Mouse (Mus musculus): ENCODE results near the gene Pkdcc. TPM values are rescaled to one million over a fixed set of nuclear protein-coding genes. Genes with fewer than 3 reads are reported as not detected.

The Pkdcc gene
- total RNA-seq, 2 experiments from 2014 or later = 86.3 to 90.2 TPM

- intact Hi-C loops (cut with DNase I) = no loop called here
- no peak for DNase-seq
Measured at GRCm38 (mm10) chr17:83208455-83208854, 6.6 kb upstream of the Pkdcc start.

GRCm38 (mm10) chr17:83210531-83210930, 4.6 kb upstream of the Pkdcc start:
- intact Hi-C loops (cut with DNase I) = loop anchor here (5.0 kb wide), 2 partner anchors 42 to 83 kb away; no protein-coding TSS in a partner anchor
- no peak for DNase-seq

- intact Hi-C loops (cut with DNase I) = loop anchor here (5.0 kb wide), 2 partner anchors 41 to 84 kb away; no protein-coding TSS in a partner anchor
- DNase-seq = no peak
Measured at GRCm38 (mm10) chr17:83211196-83211595, 3.9 kb upstream of the Pkdcc start.

GRCm38 (mm10) chr17:83212422-83212821, 2.7 kb upstream of the Pkdcc start:
- intact Hi-C loops (cut with DNase I) = loop anchor here (5.0 kb wide), 2 partner anchors 40 to 85 kb away; no protein-coding TSS in a partner anchor
- no peak for DNase-seq

GRCm38 (mm10) chr17:83213228-83213915, 1.7 kb upstream of the Pkdcc start:
- DNase-seq = no peak
- intact Hi-C loops (cut with DNase I) = loop anchor here (5.0 kb wide), 2 partner anchors 39 to 86 kb away; no protein-coding TSS in a partner anchor

DNA sequence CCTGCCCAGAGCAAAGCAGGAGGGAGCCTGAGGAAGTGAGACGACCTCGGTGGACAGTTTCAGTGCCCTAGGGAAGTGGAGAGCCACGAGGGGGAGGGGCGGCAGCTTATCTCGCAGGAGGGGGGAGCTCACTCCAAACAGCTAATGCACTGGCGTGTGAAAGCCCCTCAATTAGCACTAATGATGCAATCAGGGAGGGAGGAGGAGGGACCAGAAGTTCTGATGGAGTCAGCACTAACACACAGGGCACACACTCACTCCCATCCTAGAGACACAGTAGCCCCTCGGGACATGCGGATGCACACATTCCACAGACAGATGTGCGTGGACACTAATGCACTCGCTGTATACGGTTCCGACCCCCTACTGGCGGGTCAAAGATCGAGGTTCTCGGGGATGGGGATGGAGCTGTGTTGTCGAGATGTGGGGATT, 915 bp upstream of the Pkdcc start:
- intact Hi-C loops (cut with DNase I) = loop anchor here (5.0 kb wide), 2 partner anchors 38 to 87 kb away; no protein-coding TSS in a partner anchor
- no peak for DNase-seq

DNA sequence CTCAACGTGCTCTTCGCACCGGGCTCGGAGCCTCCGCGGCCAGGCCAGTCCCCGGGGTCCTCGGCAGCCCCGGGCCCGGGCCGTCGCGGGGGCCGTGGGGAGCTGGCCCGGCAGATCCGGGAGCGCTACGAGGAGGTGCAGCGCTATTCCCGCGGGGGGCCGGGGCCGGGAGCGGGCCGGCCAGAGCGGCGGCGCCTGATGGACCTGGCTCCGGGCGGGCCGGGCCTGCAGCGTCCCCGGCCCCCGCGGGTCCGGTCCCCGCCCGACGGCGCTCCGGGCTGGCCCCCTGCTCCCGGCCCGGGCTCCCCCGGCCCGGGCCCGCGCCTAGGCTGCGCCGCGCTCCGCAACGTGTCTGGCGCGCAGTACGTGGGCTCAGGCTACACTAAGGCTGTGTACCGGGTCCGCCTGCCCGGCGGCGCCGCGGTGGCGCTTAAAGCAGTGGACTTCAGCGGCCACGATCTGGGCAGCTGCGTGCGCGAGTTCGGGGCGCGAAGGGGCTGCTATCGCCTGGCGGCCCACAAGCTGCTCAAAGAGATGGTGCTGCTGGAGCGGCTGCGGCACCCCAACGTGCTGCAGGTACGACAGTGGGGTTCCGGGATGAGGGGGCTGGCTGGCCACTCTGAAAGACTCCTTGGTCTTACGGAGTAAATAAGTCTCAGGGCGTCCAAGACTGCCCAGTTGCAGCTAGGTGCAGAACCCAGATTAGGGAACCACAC, 595 bp downstream of the Pkdcc start:
- intact Hi-C loops (cut with DNase I) = loop anchor here (5.0 kb wide), 1 partner anchor 58 kb away; no protein-coding TSS in a partner anchor
- no peak for DNase-seq

- DNase-seq = no peak
- intact Hi-C loops (cut with DNase I) = loop anchor here (5.0 kb wide), 1 partner anchor 59 kb away; no protein-coding TSS in a partner anchor
Measured at GRCm38 (mm10) chr17:83216251-83216919, 1.3 kb downstream of the Pkdcc start.

DNA sequence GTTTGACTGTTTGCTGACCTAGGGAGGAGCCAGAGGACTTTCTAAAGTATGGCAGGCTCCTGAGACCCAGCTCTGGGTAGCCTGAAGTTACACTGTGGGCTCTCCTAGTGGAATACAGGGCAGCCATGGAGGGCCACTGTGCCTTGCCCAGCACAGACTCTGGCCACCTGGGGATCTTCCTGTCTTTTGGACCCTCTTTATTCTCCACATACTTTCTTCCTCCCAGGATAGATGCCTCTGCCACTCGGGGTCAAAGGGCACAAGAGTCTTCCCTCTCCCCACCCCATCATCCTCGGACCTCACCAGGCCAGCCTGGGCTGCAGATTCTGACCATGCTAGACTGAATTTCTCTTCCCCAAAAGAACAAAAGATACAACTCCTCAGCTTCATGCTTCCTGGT, 3.1 kb downstream of the Pkdcc start:
- no peak for DNase-seq
- intact Hi-C loops (cut with DNase I) = loop anchor here (5.0 kb wide), 1 partner anchor 61 kb away; no protein-coding TSS in a partner anchor

DNA sequence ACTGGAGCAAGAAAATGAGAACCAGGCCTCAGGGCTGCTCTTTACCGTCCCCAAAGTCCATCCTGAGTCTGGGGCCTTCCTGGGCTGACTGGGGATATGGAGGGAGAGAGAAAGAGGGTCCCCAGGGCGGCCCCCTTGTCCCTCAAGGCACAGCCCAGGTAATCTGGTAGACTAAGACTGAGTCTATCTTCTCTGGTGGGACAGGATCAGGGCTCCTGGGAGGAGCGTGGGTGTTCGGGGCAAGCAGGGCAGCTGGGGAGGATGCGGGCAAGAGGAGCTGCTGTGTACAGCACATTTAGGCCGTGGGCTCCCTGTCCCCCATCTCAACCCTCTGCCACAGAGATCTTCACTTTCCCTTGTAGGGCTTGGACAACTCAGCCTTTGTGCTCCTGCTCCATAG, 3.6 kb downstream of the Pkdcc start:
- no peak for DNase-seq
- intact Hi-C loops (cut with DNase I) = loop anchor here (5.0 kb wide), 1 partner anchor 61 kb away; no protein-coding TSS in a partner anchor

DNA sequence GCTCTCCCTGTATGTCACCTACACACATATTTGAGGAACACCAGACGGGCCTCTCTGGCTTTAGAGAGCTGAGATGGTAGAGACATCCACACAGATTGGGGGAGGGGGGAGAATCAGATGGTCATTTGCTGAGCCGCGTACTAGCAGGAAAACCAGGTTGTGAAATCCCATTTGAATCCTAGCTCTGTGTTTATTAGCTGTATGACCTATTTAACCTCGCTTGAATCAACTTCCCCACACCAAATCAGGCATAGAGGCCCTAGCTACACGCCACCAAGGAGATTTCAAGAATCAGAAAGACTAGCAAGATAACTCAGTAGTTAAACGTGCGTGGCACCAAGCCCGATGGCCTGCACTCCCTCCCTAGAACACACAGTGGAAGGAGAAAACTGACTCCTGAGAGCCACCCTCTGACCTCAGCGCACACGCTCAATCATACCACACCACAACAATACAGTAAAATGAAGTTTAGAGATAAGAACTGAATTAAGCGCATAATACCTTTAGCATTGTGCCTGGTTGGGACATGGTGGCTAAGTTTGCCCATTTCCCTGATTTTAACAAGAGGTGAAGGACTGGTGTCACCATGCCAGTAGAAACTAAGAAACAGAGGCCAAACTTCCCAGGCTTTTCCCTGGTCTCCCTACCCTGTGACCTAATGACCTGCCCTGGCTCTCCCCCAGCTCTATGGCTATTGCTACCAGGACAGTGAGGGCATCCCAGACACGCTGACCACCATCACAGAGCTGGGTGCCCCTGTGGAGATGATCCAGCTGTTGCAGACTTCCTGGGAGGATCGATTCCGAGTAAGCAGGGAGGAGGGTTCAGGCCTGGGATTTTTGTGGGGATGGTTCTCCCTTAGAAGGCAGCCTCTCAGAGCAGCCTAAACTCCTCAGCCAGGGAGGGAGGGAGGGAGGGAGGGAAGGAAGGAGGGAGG, 4.5 kb downstream of the Pkdcc start:
- DNase-seq = no peak
- intact Hi-C loops (cut with DNase I) = loop anchor here (5.0 kb wide), 1 partner anchor 62 kb away; no protein-coding TSS in a partner anchor

DNA sequence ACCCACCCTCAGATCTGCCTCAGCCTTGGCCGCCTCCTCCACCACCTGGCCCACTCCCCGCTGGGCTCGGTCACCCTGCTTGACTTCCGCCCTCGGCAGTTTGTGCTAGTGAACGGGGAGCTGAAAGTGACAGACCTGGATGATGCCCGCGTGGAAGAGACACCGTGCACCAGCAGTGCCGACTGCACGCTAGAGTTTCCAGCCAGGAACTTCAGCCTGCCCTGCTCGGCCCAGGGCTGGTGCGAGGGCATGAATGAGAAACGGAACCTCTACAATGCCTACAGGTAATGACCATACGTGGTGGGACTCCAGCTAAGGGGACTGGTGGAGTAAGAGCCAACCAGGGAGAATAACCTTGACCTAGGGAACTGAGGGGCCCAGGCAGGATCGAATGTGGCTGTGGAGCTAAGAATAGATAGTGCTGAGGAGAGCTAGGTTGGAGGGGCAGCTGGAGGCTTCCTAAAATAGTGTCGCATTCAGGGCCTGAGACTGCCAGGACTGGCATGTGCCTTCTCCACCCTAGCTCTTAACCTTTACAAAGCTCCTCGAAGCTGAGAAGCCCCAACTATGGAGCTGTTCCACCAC, 6.0 kb downstream of the Pkdcc start:
- DNase-seq = peak; percentile 57 to 68
- intact Hi-C loops (cut with DNase I) = no loop called here

GRCm38 (mm10) chr17:83221611-83222500, 6.8 kb downstream of the Pkdcc start:
- no peak for DNase-seq
- intact Hi-C loops (cut with DNase I) = no loop called here

DNA sequence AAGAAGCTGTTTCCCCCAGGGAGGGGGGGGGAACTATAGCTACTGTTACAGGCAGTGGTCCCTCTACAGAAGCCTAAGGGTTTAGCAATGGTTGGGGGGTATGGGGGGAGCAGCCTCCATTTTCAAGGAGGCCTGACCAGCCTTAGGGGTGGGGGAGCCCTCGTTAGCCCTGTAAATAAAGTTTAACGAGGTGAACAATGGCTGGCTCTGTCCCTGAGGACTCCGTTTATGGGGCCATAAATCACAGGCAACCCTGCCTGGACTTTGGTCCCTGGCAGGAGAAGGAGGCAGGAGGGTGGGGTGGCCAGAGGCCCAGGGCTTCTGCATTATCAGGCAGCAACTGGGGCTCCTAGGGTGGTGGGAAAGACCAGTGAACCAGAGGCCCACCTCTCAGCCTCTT, 7.6 kb downstream of the Pkdcc start:
- no peak for DNase-seq
- intact Hi-C loops (cut with DNase I) = no loop called here

GRCm38 (mm10) chr17:83224451-83224971, 9.4 kb downstream of the Pkdcc start:
- no peak for DNase-seq
- intact Hi-C loops (cut with DNase I) = no loop called here

GRCm38 (mm10) chr17:83226395-83226986, 11.4 kb downstream of the Pkdcc start:
- intact Hi-C loops (cut with DNase I) = no loop called here

GRCm38 (mm10) chr17:83231357-83231756, 16.3 kb downstream of the Pkdcc start:
- no peak for DNase-seq
- intact Hi-C loops (cut with DNase I) = no loop called here

More at GRCm38 (mm10) chr17:83226395-83226986, 11.4 kb downstream of the Pkdcc start:
- DNase-seq = no peak

- intact Hi-C loops (cut with DNase I) = no loop called here
- no peak for DNase-seq
Measured at GRCm38 (mm10) chr17:83235227-83235626, 20.1 kb downstream of the Pkdcc start.

Measured in gastrocnemius, postnatal 36 days (tissue).